Mouse (Mus musculus) cerebellum, postnatal 25 days (tissue): Measurements from ENCODE around the gene Sipa1l2.
"Not testable (repeated sequence)": the region's sequence is repeated elsewhere in the genome, so short reads cannot be mapped to it uniquely, and the experiment has no call there.

Experiments used
- DNase-seq, 2 experiments: peaks; one replicate each; pipeline ENCODE4 v3.0.0; 2021; ENCODE audit warnings: mixed read lengths in 2 of 2

Sipa1l2 gene

DNA sequence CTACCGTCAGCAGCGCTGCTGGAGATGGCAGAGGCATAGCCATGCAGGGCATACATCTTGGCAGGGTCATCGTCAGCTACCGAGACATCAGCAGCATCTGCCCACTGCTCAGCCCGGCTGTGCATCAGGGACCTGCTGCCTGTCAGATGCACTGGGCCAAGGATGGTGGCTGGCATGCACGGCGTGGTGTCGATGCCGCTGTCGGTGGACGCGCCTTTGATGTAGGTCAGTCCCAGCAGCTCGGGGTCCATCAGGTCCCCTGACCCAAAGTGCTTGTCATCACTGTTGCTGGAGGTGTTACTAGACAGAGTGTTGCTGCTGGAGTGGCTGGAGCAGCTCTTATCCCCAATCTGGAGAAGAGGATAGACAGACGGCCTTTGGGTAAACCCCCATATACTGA, 122.1 kb downstream of the Sipa1l2 start:
- DNase-seq, result no peak

DNA sequence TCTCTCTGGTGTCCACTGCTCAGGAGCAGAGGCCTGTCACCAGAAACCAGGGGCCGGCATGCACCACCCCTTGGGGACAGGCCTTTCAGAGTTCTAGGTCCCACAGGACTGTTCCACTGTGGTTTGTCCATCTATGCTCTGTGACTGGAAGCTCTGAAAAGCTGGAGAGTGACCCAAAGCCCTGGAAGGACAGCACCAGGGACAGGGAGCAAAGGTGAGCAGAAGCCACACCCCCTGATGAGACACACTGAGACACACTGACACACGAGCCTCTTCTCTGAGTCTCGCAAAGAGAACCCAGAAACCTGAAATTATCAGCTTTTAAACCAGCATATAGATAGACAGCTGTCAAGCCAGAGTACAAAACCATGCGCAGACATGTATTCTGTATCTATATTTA, 123.4 kb downstream of the Sipa1l2 start:
- no peak for DNase-seq

DNA sequence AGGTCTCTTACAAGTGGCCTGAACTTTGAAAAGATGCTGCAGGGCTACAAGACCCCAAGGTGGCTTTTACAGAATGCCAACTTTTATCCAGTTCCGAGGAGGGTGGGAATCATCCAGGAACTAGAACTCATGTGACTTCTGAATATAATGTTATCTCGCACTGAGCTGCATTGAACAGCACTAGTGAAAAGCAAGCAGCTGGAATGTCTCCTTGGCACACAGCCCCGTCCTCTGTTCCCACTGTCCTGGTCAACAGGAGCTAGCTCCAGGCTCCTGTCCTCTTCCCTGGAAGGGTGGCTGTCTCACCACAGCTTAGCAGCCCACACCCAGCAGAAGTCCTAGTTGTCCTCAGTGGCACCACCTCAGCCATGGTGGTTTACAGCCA, 124.4 kb downstream of the Sipa1l2 start:
- peak in 1 of 2 experiments; percentile 47 for DNase-seq

DNA sequence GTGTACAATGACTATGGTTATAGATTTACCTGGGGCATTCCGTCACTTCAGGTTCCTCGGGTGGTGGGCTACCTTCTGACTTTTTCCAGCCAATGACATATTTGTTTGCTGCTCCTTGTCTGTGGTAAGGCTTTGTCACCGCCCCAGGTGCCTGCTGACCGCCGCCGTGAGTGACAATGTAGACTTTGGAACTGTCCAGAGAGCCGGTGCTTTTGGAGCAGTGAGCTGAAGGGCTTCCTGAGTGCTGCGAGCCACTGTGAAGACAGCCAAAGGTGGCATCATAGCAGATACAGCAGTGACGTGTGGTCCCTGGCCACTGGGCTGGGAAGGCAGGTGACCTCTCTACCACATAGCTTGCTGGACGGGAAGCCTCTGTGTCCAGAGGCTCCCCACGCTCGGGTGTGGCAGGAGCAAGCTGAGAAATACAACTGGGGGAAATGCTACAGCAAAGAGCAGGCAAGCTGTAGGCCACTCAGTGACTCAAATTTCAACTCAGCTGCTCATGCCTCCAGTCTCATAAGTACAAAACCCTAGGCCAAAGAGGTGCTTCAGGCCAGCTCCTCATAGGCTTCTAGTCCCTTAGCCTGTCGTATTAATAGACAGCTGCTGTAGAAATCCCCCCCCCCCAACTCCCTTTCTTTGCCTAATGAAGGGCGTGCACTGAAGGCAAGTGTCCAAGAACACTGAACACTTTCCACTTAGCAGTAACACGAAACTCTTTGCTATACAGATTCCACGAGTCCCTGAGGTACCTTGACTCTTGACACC, 125.0 kb downstream of the Sipa1l2 start:
- DNase-seq, result no peak

DNA sequence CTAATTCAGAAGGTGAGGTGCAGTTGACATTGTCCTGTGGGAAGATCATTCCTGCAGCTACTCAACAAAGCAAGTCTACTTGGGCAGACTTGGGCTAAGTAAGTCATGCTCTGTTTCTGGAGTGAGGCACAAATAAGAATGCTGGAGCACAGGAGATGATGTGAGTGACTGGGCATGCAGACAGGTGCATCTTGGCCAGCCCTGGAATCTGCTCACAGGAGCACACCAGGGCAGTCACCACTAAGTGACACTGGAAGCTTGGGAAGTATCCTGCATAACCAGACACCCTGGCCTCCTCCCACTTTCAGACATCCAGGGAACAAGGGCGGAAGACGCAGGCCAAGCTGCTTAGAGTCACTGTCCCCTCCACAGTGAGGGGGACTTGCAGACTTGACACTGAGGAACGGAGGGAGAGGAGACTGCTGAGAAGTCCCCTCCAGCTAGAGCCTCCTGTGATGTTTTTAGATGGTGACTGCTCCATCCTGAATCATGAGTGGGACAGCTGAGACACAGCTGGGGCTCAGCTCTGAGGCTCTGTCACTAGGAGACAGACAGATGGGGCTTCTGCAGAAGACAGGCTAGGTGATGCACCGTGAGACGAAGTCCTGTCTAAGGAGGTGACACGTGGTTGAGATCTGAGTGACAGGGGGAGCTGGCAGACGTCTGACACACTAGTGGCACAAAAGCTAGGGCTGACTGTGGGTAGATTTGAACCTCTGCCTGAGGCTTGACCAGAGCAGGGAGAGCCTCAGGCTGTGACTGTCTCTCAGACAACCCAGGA, 134.1 kb downstream of the Sipa1l2 start:
- no peak for DNase-seq

DNA sequence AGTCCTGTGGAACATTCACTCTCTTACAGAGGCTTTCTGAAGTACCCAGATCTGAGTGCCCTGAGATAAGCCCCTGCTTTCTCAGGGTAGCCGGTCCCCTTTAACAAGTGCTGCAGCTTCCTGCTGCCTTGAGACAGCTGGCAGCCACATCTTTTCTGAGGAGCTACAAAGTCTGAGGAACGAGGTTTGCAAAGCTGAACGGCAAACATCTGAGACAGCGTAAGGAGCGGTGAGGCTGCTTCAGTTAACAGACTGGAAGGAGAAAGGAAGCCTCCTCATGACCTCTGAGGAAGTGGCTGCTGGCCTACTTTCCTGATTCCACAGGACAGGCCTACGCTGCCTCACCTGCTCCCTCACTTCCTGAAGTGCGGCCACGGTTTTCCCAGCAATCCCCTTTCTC, 135.5 kb downstream of the Sipa1l2 start:
- DNase-seq, result no peak

DNA sequence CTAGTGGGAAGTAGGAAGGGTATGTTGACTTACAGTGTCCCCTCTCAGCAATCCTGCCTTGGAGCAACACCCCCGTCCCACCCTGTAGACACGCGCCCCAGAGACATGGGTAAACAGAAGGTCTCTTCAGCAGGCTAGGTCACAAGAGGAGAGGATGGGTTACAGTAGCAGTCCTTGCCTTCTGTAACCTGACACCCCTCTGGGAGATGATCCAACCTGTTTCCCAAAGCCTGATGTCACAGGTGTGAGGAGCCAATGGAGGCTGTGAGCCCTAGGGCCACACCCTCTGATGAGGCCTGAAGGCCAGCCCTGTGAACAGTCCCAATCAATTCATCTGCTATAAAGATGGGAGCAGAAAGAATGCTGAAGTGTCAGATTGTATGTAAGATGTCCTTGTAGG, 138.3 kb downstream of the Sipa1l2 start:
- no peak for DNase-seq

DNA sequence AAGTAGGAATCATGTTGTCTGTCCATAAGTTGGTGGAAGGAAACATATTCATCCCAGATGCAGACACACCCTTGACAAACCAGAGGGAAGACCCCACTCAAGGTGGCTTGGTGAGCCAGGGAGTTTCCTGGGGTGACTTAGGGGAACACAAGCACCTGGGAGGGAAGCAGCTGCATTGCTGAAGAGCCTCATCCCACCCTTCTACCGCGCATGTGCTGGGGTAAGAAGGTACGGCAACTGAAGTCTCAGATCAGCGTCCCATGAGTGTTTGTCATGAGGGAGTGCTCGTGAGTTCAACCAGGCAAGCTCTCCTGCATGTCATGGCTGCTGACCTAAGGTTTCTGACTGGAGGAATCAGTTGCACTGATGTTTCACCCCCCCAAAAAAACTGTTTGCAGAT, 138.8 kb downstream of the Sipa1l2 start:
- DNase-seq, result no peak

DNA sequence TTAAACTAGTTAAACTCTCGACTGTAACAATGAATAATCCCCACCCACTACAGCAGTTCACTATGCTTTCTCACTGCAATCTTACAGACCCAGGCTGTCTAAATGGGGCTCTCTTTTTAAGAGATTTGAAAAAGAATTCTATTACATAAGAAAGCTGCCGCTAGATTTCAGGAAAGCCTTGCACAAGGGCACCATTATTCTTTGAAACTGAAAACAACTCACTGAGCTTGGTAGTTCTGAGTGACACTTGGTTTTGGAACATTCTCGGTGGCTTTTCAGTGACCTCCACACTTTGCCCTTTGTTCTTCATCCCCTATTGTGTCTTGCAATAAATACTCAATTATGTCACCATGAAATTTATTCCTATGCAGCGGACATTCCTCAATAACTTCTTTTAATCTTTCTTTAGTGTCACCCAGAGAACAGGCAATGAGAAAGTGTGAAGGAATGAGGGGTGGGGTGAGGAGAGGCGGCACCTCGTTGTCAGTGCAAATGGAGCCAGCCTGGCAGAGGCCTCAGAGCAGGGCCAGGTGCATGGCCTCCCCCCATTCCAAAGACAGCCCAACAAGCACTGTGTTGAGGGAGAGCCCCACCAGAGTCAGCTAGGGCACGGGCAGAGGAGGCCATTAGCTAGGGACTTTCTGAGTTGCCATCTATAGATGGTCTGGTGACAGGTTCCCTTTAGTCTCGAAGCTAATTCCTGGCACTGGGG, 140.5 kb downstream of the Sipa1l2 start:
- no peak for DNase-seq

DNA sequence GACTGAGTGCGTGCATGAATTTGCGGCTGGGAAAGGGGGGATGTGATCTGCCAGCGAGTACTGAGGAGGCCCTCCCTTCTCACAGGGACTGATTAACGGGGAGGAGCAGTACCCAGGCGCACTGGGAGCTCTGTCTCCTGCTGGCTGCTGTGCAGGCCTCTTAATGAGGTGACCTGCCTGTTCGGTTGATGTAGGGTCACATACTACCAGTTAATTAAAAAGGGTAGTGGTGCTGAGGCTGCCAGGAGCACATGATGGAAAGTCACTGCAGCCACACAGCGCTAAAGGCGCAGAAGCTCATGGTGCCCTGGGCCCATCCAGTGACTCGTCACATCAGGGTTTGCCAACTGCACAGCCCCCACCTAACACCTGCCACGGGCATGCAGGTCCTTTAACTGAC, 145.7 kb downstream of the Sipa1l2 start:
- DNase-seq, result no peak

DNA sequence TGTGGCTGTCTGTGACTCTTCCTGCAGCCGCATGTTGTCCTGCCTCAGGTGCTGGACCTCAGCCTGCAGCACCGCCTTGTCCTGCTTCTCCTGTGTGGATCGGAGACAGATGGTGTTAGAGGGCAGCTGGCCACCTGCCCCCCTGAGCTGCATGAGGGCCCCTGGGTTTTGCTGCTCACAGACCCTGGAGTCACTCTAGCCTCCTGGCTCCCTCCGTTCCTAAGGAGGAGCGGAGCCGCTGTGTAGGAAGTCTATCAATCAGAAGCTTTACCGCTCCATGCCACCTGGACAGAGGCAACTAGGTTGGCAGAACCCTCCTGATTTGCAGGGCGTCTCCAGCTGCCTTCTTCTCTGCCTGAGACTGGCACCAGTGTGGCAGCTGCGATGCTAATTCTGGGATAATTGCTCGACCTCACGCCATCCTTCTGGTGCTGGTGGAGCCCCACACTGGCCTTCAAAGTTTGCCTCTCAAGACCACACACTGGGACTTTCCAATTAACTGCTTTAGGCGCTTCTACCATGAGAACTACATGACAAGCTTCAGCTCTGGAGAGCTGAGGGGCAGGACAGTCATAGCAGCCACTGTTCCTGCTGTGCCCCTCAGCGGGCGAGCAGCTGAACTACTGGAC, 150.3 kb downstream of the Sipa1l2 start:
- DNase-seq, result peak; percentile 71 to 74

DNA sequence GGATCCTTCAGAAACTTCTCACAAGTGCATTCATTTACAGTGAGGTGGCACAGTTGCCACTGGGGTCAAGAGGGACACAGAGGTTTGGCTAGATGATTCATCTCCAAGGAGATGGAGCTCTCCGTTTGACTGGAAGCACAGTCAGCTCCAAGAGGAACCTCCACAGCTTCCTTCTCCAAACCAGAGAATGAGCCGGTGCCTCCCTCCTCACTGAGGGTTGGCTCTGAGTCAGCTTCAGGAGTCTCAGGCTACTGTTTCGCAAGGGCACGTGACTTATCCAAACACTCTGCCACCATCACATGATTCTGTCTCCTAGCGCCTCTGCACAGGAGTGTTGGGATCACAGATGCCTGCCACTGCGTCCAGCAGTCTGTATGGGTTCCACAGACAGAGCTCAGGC, 153.5 kb downstream of the Sipa1l2 start:
- DNase-seq, result no peak

DNA sequence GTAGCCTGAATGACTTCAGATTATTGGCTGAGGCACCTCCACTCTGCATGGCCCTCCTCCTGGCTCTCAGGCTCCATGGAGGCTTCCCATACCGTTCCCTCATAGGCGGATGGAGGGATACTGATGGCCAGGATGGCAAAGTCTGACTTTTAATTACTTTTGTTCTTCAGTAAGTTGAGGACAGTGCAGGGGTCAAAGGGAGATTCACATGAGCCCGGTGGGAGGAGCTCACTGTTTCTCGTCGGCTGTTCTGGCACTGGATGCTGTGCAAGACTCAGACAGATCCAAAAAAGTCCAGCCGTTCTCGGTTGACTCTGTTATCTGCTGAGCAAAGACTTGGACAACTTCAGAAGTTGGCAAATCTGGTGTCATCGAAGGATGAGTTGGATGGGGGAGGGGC, 155.0 kb downstream of the Sipa1l2 start:
- no peak for DNase-seq

DNA sequence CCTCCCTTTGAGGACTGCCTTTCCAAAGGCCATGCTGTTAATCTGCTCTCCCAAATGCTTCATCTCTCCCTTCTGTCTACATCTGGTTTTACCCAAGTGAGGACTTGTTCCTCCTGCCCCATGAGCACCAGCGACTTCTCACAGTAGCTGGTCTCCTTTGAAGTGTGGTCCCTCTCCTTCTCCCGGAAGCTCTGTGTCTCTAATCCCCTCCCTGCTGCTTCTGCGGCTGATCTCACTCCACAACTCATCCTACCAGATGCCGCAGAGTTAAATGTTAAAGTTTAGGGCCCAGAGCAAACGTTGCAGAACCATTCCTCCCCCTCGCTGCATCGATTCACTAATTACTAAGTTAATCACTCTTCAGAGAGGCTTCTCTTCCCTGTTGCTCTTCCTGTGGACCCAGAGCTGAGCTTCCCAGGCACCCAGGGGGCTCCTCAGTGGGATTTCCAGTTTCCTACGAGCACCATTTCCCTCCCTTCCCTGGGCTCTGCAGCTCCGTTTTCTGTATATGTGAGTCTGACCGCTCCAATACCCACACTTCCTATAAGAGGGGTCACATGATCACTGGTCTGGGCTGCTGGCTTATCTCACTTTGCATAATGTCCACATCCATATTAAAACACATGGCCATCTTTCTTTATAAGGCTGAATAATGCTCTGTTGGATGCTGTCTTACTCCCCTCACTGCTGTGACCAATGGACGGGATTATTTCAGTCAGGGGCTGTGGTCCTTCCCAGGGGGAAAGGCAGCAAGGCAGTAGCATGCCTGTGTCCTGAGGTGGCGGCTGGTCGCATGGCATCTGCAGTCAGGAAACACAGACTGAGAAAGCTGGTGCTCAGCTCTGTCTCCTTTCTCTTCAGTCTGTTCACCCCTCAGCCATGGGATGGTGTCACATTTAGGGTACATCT, 156.4 kb downstream of the Sipa1l2 start:
- DNase-seq, result no peak

DNA sequence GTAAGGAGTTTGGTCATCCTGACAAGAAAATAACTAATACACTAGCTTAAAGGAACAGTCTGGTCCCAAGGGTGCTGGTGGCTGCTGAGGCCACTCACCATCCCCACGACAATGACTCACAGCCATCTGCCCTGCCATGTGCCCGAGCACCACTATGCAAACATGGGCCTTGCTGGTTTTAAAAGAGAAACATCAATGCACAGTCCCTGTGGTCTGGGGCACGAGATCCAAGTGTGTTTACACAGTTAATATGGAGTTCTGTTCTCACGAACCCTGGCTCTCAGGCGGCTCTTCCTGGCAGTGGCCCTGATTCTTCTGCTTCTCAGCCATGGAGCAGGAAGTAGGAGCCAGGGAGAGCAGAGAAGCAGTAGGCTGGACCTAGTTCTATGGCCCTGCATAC, 159.0 kb downstream of the Sipa1l2 start:
- DNase-seq, result peak in 1 of 2 experiments; percentile 51

DNA sequence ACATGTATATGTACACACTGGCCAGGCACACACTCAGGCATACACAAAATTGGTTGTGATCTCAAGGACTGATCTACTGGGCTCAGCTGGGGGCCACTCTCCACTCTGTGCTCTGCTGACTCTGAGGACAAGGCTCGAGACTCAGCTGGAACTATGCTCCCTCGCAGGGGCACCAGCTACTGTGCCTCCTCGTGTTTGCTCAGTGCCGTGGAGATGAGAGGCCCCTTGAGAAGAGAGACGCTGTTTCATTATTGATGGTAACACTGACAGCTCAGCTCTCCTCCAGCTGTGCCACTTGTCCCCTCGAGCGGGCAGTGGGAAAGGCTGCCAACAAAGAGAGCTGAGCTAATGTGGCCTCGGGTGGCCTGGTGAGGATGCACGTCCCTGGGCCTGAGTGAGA, 161.9 kb downstream of the Sipa1l2 start:
- no peak for DNase-seq

DNA sequence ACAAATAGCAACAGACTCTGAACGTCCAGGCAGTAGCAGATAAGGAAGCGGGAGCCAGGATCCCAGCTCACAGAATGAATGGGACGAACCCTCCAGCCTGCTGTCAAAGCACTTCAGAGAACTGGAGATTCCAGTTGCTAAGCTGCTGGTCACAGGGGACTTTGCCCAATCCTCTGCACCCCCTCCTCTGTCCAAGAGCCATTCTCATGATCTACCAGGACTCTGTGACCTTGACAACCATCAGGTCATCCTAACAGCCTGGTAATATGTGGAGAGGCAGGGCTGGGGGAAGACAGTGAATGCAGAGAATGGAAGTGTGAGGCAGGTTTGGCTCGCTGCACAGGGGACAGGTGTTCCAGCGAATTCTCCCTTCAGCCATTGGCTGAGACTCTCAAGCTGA, 163.2 kb downstream of the Sipa1l2 start:
- DNase-seq, result peak in 1 of 2 experiments; percentile 40

DNA sequence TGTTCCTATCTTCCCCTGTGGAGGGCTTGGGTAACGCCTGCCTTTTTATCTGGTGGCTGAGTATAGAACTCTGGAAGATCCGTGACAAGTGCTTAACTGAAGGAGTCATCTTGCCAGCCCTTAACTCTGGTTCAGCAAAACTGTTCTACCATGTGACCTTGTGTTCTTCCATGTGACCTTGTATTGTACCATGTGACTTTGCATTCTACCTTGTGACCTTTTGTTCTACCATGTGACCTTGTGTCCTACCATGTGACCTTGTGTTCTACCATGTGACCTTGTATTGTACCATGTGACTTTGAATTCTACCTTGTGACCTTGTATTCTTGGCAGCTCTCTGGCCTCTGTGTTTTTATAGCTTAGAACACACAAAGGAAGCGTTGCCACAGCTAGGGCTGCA, 168.3 kb downstream of the Sipa1l2 start:
- no peak for DNase-seq

DNA sequence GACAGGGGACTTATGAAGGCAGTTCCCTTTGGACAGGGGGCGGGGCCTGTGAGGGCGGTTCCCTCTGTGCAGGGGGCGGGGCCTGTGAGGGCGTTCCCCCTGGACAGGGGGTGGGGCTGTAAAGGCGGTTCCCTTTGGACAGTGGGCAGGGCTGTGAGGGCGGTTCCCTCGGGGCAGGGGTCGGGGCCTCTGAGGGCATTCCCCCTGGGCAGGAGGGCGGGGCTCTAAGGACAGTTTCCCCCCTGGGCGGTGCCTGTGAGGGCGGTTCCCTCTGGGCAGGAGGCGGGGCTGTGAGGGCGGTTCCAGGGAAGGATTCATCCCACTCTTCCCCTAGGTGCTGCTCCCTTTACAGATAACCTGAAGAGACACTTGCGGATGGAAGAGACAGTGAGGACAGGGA, 171.6 kb downstream of the Sipa1l2 start:
- DNase-seq, result no peak

DNA sequence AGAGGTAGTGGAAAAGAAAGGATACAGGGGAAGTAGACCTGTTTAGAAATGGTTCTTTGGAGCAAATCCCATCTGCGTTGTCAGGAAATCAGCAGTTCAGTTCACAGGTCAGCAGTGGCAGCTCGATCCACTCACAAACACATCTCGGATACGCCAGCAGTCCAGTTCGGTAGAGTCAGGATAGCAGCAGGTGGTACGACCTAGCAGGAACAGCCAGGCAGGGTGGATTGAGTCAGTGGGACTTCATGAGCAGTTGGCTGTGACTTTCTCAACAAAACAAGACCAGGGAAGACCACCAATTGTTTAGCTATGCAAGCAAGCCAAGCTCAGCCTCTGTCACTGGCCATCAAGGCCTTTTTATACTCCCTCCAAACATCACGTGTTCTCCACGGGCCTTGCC, 173.9 kb downstream of the Sipa1l2 start:
- DNase-seq, result not testable (repeated sequence)

DNA sequence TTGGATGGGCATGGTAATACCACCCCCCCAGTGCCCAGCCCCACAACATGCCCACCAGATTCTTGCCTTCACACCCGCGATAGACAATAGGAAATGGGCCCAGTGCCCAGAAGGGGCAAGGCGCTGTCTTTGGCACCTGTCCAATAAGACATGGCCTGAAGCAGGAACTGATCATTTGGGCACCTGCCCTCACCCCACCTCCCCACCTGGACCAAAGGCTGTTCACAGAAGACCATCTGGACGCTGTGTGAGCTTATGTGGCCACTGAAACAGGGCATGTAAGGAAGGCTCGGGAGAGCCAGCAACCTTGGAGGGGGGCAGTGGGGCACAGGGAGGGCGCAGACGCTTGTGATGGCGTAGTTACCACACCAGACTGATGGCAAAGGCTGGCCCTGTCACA, 174.6 kb downstream of the Sipa1l2 start:
- peak; percentile 73 to 81 for DNase-seq

DNA sequence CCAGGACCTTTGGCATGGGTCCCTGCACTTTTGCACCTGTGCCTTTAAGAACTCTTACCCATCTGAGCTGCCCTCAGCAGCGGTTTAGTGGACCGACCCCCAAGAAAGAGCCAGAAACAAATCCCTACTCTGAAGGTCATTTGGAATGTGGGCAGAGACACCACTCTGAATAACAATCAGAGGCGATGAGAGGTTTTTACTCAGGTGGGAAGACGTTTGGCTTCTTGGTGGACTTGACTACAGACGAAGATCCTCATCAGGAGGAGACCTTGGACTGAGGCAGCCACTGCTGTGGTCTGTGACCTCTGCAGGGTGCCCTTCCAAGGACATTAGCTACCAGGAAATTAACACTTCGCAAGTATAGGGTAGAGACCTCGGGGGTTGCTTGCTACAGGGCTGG, 177.9 kb downstream of the Sipa1l2 start:
- DNase-seq, result no peak
